ENCODE assay signal across 8 mouse cellular contexts in the genomic region with DNA sequence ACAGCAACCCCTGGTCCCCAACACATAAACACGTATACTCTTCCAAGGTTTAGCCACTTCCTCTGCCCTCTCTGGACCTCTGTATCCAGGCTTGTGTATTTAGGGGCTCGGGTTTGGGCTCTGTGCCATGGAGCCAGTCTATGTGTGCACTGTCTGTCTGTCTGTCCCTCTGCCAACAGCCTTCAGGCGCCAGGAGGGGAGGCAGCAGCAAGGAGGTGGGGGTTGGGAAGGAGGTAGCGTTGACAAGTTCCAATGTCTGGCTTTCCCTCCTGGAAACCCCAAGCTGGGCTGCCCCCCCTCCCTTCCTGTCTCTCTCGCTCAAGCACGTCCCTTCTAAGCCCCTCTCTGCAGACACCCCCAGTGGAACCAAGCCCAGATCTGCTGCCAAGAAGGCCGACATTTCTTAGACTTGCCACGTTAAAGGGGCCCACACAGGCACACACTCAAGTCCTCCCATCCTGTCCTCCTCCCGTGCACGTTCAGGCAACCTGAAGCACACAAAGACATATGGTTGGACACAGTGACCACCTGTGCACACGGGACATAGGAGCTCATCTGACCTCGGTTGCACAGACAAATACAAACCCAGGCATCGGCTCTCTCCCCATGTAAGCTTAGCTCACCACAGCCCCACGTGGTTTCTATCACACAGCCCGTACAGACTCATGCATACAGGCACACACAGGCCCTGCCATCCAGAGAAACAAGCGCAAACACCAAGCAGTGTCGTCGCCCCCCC. TPM values are rescaled to one million over a fixed set of nuclear protein-coding genes. Genes with fewer than 3 reads are reported as not detected.
DNase-seq lines count a peak whose midpoint lies in the region; ATAC-seq and TF ChIP-seq lines count a peak whose summit lies in the region.

No protein-coding gene starts in this region.

- H3K27me3 ChIP-seq in forebrain, embryonic 11.5 days (ENCODE audit: control insufficient read depth, insufficient read depth, low read length), result peaks cover 2% of the 10 kb centered on the region; the same call in 1 of the 2 replicates
- no peaks in the 10 kb centered on the region for H3K27me3 ChIP-seq in lung, embryonic 14.5 days (ENCODE audit: insufficient read depth, low read length)

- peaks cover 25% of the 10 kb centered on the region for H3K4me1 ChIP-seq in forebrain, embryonic 11.5 days (replicated peaks; ENCODE audit: control insufficient read depth, insufficient read depth, low read length)
- H3K4me1 ChIP-seq in lung, embryonic 14.5 days (ENCODE audit: insufficient read depth), result peaks cover 79% of the 10 kb centered on the region

- H3K9ac ChIP-seq in forebrain, embryonic 11.5 days (ENCODE audit: low read length), result peak overlapping the region; percentile 12; the same call in 1 of the 2 replicates
- H3K9ac ChIP-seq in lung, embryonic 14.5 days, result 0 out of 2 replicates have a peak overlapping the region, but pooled peaks have one; percentile 21

- TF ChIP-seq CTCF in lung, embryonic 14.5 days (IDR thresholded peaks at IDR 0.05; ENCODE audit: low read depth), result no peak

- no peak overlapping the region for H3K27ac ChIP-seq in forebrain, embryonic 11.5 days (ENCODE audit: low read depth, low read length)
- H3K27ac ChIP-seq in lung, embryonic 14.5 days (ENCODE audit: low read depth), result peak overlapping the region; percentile 95

- 51% methylated on average over 16 of the region's 18 CpGs for WGBS in forebrain, embryonic 11.5 days
- 5% methylated on average over 18 of the region's 18 CpGs for WGBS in lung, embryonic 14.5 days

- peak; percentile 22; the same call in 1 of the 2 replicates for ATAC-seq in frontal cortex, adult (ENCODE audit: low TSS enrichment)
- ATAC-seq in forebrain, embryonic 11.5 days (replicated peaks; ENCODE audit: low FRiP score), result no peak
- peak; percentile 20 for ATAC-seq in inflammation-experienced regulatory T-cells, adult 6 months
- ATAC-seq in lung, embryonic 14.5 days (ENCODE audit: insufficient read depth), result peak; percentile 75

- H3K36me3 ChIP-seq in forebrain, embryonic 11.5 days (ENCODE audit: control insufficient read depth, insufficient read depth, low read length), result no peaks in the 10 kb centered on the region
- no peaks in the 10 kb centered on the region for H3K36me3 ChIP-seq in lung, embryonic 14.5 days (ENCODE audit: insufficient read depth)

- no peaks in the 10 kb centered on the region for H3K9me3 ChIP-seq in forebrain, embryonic 11.5 days (ENCODE audit: control insufficient read depth, low read length)
- H3K9me3 ChIP-seq in lung, embryonic 14.5 days (ENCODE audit: low read depth, low read length), result no peaks in the 10 kb centered on the region

- no peak for DNase-seq in frontal cortex, postnatal 36 days (ENCODE audit: low spot score in 2 of 2)
- peak; percentile 46 for DNase-seq in CD4-positive helper T cell, adult 2 months (ENCODE audit: low read depth, low spot score)
- DNase-seq in forebrain, embryonic 11.5 days (ENCODE audit: low spot score), result no peak
- peak; percentile 94 for DNase-seq in lung, embryonic 14.5 days
- peak; percentile 34 for DNase-seq in testis, postnatal 14 days (ENCODE audit: low spot score)
- no peak for DNase-seq in adrenal gland, postnatal 4 days (ENCODE audit: low spot score in 2 of 2)

- no peak overlapping the region for H3K4me2 ChIP-seq in forebrain, embryonic 11.5 days (ENCODE audit: low read depth, low read length, severe bottlenecking)
- peak overlapping the region; percentile 31 for H3K4me2 ChIP-seq in lung, embryonic 14.5 days

- no peak overlapping the region for H3K4me3 ChIP-seq in forebrain, embryonic 11.5 days (ENCODE audit: low read depth, low read length)
- no peak overlapping the region; the same call in 1 of the 2 replicates for H3K4me3 ChIP-seq in lung, embryonic 14.5 days (ENCODE audit: low read depth, low read length)

RNA-seq across cellular contexts. Expression of a gene that starts 39.4 kb away (rescaled TPM):
- polyA plus RNA-seq in forebrain, embryonic 11.5 days (2014; fragmentation: Nextera tagmentation; extraction: Ambion mirVana), result 28.8 and 33.2 TPM in 2 replicates
- 100 to 1,000 TPM in 1 of 3 experiments, 10 to 100 TPM in 2; 70.4 to 110 (median 79.7) TPM for polyA plus RNA-seq in inflammation-experienced regulatory T-cells, adult 6 months (2017; shearing (Covaris generic))
- polyA plus RNA-seq in lung, embryonic 14.5 days (2014; fragmentation: Nextera tagmentation; extraction: Ambion mirVana), result 96.3 and 101 TPM in 2 replicates
- 100 to 1,000 TPM; 155 to 157 TPM for total RNA-seq in adrenal gland, postnatal 4 days (2021)

Comparison
In these comparisons a context has a peak if more than half of its experiments do, and no peak if none do; other contexts are left out.
1. DNase-seq: peak in CD4-positive helper T cell, adult 2 months (single experiment), lung, embryonic 14.5 days (single experiment) and testis, postnatal 14 days (single experiment); none in frontal cortex, postnatal 36 days (0 of 2), forebrain, embryonic 11.5 days (single experiment) and adrenal gland, postnatal 4 days (0 of 2).